Mouse (Mus musculus): ENCODE measurements around the gene Tbx10. TPM values are rescaled to one million over a fixed set of nuclear protein-coding genes. Genes with fewer than 3 reads are reported as not detected.

Gene Tbx10
- total and polyA plus RNA-seq, 3 experiments, result not detected

- Histone ChIP-seq H3K27me3 (ENCODE audit: control insufficient read depth in 1 of 2, insufficient read depth in 2 of 2, low read length in 2 of 2) (peaks cover 3 to 8% of the 10 kb centered on the region in 2 experiments), H3K27ac (ENCODE audit: control insufficient read depth, low read depth, low read length) (no peak overlapping the region), H3K9me3 (replicated peaks; ENCODE audit: insufficient read depth, low read length) (no peaks in the 10 kb centered on the region), H3K9ac (ENCODE audit: control insufficient read depth, low read depth, low read length, poor library complexity, severe bottlenecking) (no peak overlapping the region), H3K4me3 (ENCODE audit: control insufficient read depth in 1 of 2, insufficient read depth in 1 of 2, low read depth in 2 of 2, low read length in 2 of 2) (no peak overlapping the region), H3K36me3 (ENCODE audit: control insufficient read depth in 1 of 2, insufficient read depth in 2 of 2, low read length in 2 of 2) (peaks cover 0 to 5% of the 10 kb centered on the region in 2 experiments; a peak in 2 of 4 replicates), H3K79me2 (ENCODE audit: control insufficient read depth, insufficient read depth, low read length, poor library complexity) (peaks cover 1% of the 10 kb centered on the region; the same call in 1 of the 2 replicates), H3K4me1 (ENCODE audit: control insufficient read depth in 1 of 2, insufficient read depth in 2 of 2, low read length in 2 of 2) (peaks cover 0 to 9% of the 10 kb centered on the region in 2 experiments; a peak in 2 of 4 replicates)
- no peak for DNase-seq (ENCODE audit: low read depth, low spot score)
- no peak for TF ChIP-seq ELF1 (IDR thresholded peaks at IDR 0.05; ENCODE audit: low read depth, low read length)
- TF ChIP-seq USF2 (IDR thresholded peaks at IDR 0.05; ENCODE audit: borderline replicate concordance in 1 of 2, insufficient read depth in 1 of 2, low read depth in 1 of 2, low read length in 2 of 2), result no peak
- no peak for TF ChIP-seq RCOR1 (IDR thresholded peaks at IDR 0.05; ENCODE audit: low read depth, low read length)
- TF ChIP-seq GATA1 (IDR thresholded peaks at IDR 0.05; ENCODE audit: low read depth, low read length), result no peak
- TF ChIP-seq NELFE (IDR thresholded peaks at IDR 0.05; ENCODE audit: low read depth, low read length), result no peak
- TF ChIP-seq E2F4 (IDR thresholded peaks at IDR 0.05; ENCODE audit: borderline replicate concordance, low read depth, low read length), result no peak
- no peak for TF ChIP-seq POLR2A (IDR thresholded peaks at IDR 0.05; ENCODE audit: control insufficient read depth in 1 of 2, insufficient read depth in 1 of 2, low read depth in 1 of 2, low read length in 2 of 2, poor library complexity in 1 of 2)
- TF ChIP-seq POLR2AphosphoS5 (IDR thresholded peaks at IDR 0.05; ENCODE audit: borderline replicate concordance, low read depth, low read length), result no peak
- TF ChIP-seq CHD1 (IDR thresholded peaks at IDR 0.05; ENCODE audit: low read depth, low read length), result no peak
- no peak for TF ChIP-seq RAD21 (IDR thresholded peaks at IDR 0.05; ENCODE audit: low read depth, low read length)
- no peak for TF ChIP-seq GABPA (IDR thresholded peaks at IDR 0.05; ENCODE audit: low read depth, low read length)
- TF ChIP-seq SMC3 (IDR thresholded peaks at IDR 0.05; ENCODE audit: low read depth, low read length), result no peak
- TF ChIP-seq MYB (IDR thresholded peaks at IDR 0.05; ENCODE audit: low read depth, low read length), result no peak
- TF ChIP-seq ZC3H11A (IDR thresholded peaks at IDR 0.05; ENCODE audit: low read depth, low read length), result no peak
- no peak for TF ChIP-seq MAZ (IDR thresholded peaks at IDR 0.05; ENCODE audit: low read depth, low read length)
- no peak for TF ChIP-seq ZMIZ1 (IDR thresholded peaks at IDR 0.05; ENCODE audit: low read depth, low read length)
- no peak for TF ChIP-seq CHD2 (IDR thresholded peaks at IDR 0.05; ENCODE audit: low read length)
- no peak for TF ChIP-seq USF1 (IDR thresholded peaks at IDR 0.05; ENCODE audit: low read depth, low read length)
Observed at GRCm38 (mm10) chr19:3996106-3996505, 3.6 kb downstream of the Tbx10 start.

GRCm38 (mm10) chr19:3996747-3997146 lies 4.2 kb downstream of the Tbx10 start:
- TF ChIP-seq UBTF (IDR thresholded peaks at IDR 0.05; ENCODE audit: borderline replicate concordance, insufficient read depth, low read depth, low read length) (no peak), POLR2AphosphoS5 (IDR thresholded peaks at IDR 0.05; ENCODE audit: borderline replicate concordance, low read depth, low read length) (no peak), MYB (IDR thresholded peaks at IDR 0.05; ENCODE audit: low read depth, low read length) (no peak), TCF12 (IDR thresholded peaks at IDR 0.05; ENCODE audit: low read depth, low read length) (no peak), MAZ (IDR thresholded peaks at IDR 0.05; ENCODE audit: low read depth, low read length) (no peak), ETS1 (IDR thresholded peaks at IDR 0.05; ENCODE audit: low read depth, low read length) (no peak), USF1 (IDR thresholded peaks at IDR 0.05; ENCODE audit: low read depth, low read length) (no peak), KAT2A (conservative IDR thresholded peaks at IDR 0.05; ENCODE audit: low read depth, low read length) (no peak), SMC3 (IDR thresholded peaks at IDR 0.05; ENCODE audit: low read depth, low read length) (no peak), HCFC1 (IDR thresholded peaks at IDR 0.05; ENCODE audit: low read depth, low read length) (no peak), GATA1 (IDR thresholded peaks at IDR 0.05; ENCODE audit: low read depth, low read length) (no peak), JUND (IDR thresholded peaks at IDR 0.05; ENCODE audit: low read depth, low read length) (no peak), NELFE (IDR thresholded peaks at IDR 0.05; ENCODE audit: low read depth, low read length) (no peak), ZNF384 (IDR thresholded peaks at IDR 0.05; ENCODE audit: low read depth, low read length) (no peak), ELF1 (IDR thresholded peaks at IDR 0.05; ENCODE audit: low read depth, low read length) (no peak), CHD1 (IDR thresholded peaks at IDR 0.05; ENCODE audit: low read depth, low read length) (no peak)
- H3K4me3 ChIP-seq (ENCODE audit: control insufficient read depth in 1 of 2, insufficient read depth in 1 of 2, low read depth in 2 of 2, low read length in 2 of 2), result no peak overlapping the region
- DNase-seq (ENCODE audit: low read depth, low spot score), result no peak
- peaks cover 0 to 14% of the 10 kb centered on the region in 2 experiments; a peak in 2 of 4 replicates for H3K4me1 ChIP-seq (ENCODE audit: control insufficient read depth in 1 of 2, insufficient read depth in 2 of 2, low read length in 2 of 2)
- peaks cover 0 to 6% of the 10 kb centered on the region in 2 experiments; a peak in 2 of 4 replicates for H3K36me3 ChIP-seq (ENCODE audit: control insufficient read depth in 1 of 2, insufficient read depth in 2 of 2, low read length in 2 of 2)
- H3K9ac ChIP-seq (ENCODE audit: control insufficient read depth, low read depth, low read length, poor library complexity, severe bottlenecking), result no peak overlapping the region
- no peaks in the 10 kb centered on the region for H3K9me3 ChIP-seq (replicated peaks; ENCODE audit: insufficient read depth, low read length)
- H3K79me2 ChIP-seq (ENCODE audit: control insufficient read depth, insufficient read depth, low read length, poor library complexity), result peaks cover 1% of the 10 kb centered on the region; the same call in 1 of the 2 replicates
- H3K27me3 ChIP-seq (ENCODE audit: control insufficient read depth in 1 of 2, insufficient read depth in 2 of 2, low read length in 2 of 2), result peaks cover 3 to 8% of the 10 kb centered on the region in 2 experiments
- no peak overlapping the region for H3K27ac ChIP-seq (ENCODE audit: control insufficient read depth, low read depth, low read length)

Data from MEL (cell line).